Mouse (Mus musculus) left cerebral cortex, adult 6 months (tissue): ENCODE data around the gene Slfn3. TPM values are rescaled to one million over a fixed set of nuclear protein-coding genes. Genes with fewer than 3 reads are reported as not detected.

Experiments
- long read RNA-seq, 2 experiments: library from polyadenylated mRNA; unstranded; transcript quantifications; one replicate each; pipeline ENCODE4 v2.0.0; 2019 to 2020
- polyA plus RNA-seq: library from polyadenylated mRNA; unstranded; fragments of <200 nt; fragmentation: Nextera tagmentation; gene quantifications from 2 replicates; pipeline ENCODE4 v1.2.3, GENCODE M21; 2021

The Slfn3 gene
- polyA plus RNA-seq: 0.13 and 0.14 TPM in 2 replicates
- long read RNA-seq, experiment 1, partial matches to known transcripts: 0 of 1 reads
- long read RNA-seq, experiment 1, other reads (novel, unspliced or antisense): 1 of 1 reads
- long read RNA-seq, experiment 2: 0 reads

DNA sequence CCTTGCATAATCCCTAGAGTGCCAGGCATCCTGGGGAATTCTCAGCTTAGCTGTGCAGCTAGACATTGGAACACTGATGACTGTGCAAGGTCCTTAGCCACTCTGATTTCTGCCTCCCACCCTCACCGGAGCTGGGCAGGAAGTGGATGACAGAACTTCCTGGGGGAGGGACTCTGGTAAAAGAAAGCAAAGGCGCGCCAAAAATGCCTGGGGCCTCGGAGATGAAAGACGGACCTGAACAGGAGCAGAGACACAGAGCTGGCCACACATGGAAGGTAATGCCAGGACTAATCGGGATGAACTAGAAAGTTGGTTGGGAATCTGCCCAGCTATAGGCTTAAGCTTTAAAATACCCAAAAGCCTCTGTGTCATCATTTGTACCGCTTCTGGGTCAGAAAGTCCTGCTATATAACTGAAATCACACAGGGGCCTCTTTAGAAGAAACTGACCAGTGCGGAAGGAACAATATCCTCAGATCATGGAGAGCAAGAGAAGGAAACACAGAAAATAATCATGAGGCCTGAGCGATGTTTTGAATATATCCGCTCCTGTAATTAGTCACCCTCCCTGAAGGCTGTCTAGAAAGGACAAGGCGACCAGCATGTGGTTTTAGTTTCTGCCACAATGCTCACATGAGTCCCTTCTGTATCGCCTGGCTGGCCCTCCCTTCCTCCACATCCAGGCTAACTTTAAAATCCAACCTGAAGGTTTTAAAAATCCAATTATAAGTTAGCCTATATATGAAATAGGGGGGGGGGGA is at the start of gene Slfn3:
Slfn3 (plus strand) TSS at position 197 of the 760 bp plus-strand sequence.

DNA sequence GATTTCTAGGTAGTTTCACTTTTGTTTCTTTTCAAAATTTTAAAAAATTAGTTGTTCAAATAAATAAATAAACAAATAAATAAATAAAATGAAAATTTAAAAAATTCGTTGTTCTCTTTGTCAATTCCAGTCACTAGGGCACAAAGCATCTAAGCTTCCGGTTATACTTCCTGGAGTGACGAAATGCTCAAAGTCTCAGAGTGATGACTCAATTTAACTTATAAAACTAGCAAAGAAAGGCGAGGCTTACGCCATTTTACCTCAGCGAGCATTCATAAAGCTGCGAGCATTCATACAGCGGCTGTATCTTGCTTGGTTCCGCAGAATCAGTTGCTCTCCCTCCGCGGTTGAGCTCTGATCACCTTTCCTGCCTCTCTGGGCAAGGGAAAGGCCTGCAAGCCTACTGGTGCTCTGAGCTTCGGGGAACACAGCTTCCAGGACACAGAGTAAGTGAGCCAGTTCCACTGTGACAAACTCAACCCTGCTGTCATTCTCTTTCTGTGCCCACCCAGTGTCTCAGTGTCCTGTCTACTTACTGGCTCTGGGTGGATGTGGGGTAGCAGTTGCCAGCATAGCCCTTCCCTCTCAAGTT is 16.1 kb upstream of the Slfn3 start, which contains the start of gene Slfn4:
Slfn4 (plus strand) TSS at position 239 of the 592 bp plus-strand sequence.

Other genes with a start within 250 kb of the Slfn3 start
- 0.66 and 0.78 TPM in 2 replicates for gene Slfn5, start 240.0 kb upstream of the Slfn3 start, polyA plus RNA-seq
- 0.20 and 0.25 TPM in 2 replicates for gene Slfn9, start 199.5 kb upstream of the Slfn3 start, polyA plus RNA-seq
- 0.23 TPM in 2 replicates for gene Slfn8, start 170.5 kb upstream of the Slfn3 start, polyA plus RNA-seq
- 1.1 and 2.1 TPM in 2 replicates for gene Slfn2, start 126.2 kb upstream of the Slfn3 start, polyA plus RNA-seq
- gene Slfn1, start 74.5 kb upstream of the Slfn3 start, polyA plus RNA-seq: not detected in 2 replicates
- not detected in 2 replicates for gene Slfn4, start 16.1 kb upstream of the Slfn3 start, polyA plus RNA-seq
- not detected in 2 replicates for gene Slfn14, start 95.4 kb downstream of the Slfn3 start, polyA plus RNA-seq
- gene Ap2b1, start 107.7 kb downstream of the Slfn3 start, polyA plus RNA-seq: 65.4 and 103 TPM in 2 replicates
- gene Pex12, start 111.3 kb downstream of the Slfn3 start, polyA plus RNA-seq: 8.9 and 11.4 TPM in 2 replicates
- gene Rasl10b, start 217.8 kb downstream of the Slfn3 start, polyA plus RNA-seq: 22.6 and 32.3 TPM in 2 replicates
- 0.29 TPM in 2 replicates for gene Gas2l2, start 238.1 kb downstream of the Slfn3 start, polyA plus RNA-seq
- 0.82 and 1.1 TPM in 2 replicates for gene 1700020L24Rik, start 246.3 kb downstream of the Slfn3 start, polyA plus RNA-seq